Mouse (Mus musculus) ZHBTc4 (cell line): ENCODE results near the gene Pgk1.
"Not testable (repeated sequence)": the region's sequence is repeated elsewhere in the genome, so short reads cannot be mapped to it uniquely, and the experiment has no call there.

Experiments used
- DNase-seq: peaks from one replicate; pipeline ENCODE4 v3.0.0-alpha.2; 2011; ENCODE audit warnings: low read depth, low spot score

The Pgk1 gene

GRCm38 (mm10) chrX:106186713-106187649 is at the start of gene Pgk1:
Gene Pgk1, plus strand, starts transcription at chrX:106187100.
- DNase-seq, result peak; percentile 97

- DNase-seq, result no peak
Observed at GRCm38 (mm10) chrX:106139309-106140070, 47.4 kb upstream of the Pgk1 start.

- DNase-seq, result no peak
Observed at GRCm38 (mm10) chrX:106142936-106143335, 44.0 kb upstream of the Pgk1 start, which contains the start of gene Tlr13. Gene Tlr13, plus strand, starts transcription at chrX:106143204.

- no peak for DNase-seq
Observed at GRCm38 (mm10) chrX:106148185-106148584, 38.7 kb upstream of the Pgk1 start.

GRCm38 (mm10) chrX:106149460-106149859 is 37.4 kb upstream of the Pgk1 start:
- DNase-seq, result no peak

- no peak for DNase-seq
Observed at GRCm38 (mm10) chrX:106154180-106154586, 32.7 kb upstream of the Pgk1 start.

- DNase-seq, result no peak
Observed at GRCm38 (mm10) chrX:106155892-106156291, 31.0 kb upstream of the Pgk1 start.

- no peak for DNase-seq
Observed at GRCm38 (mm10) chrX:106163995-106164394, 22.9 kb upstream of the Pgk1 start.

- no peak for DNase-seq
Observed at GRCm38 (mm10) chrX:106164555-106164954, 22.3 kb upstream of the Pgk1 start.

- DNase-seq, result no peak
Observed at GRCm38 (mm10) chrX:106165089-106165488, 21.8 kb upstream of the Pgk1 start.

GRCm38 (mm10) chrX:106171106-106171852 is 15.6 kb upstream of the Pgk1 start:
- DNase-seq, result peak; percentile 85

- peak; percentile 12 for DNase-seq
Observed at GRCm38 (mm10) chrX:106171853-106172154, 15.1 kb upstream of the Pgk1 start.

GRCm38 (mm10) chrX:106176331-106176730 is 10.6 kb upstream of the Pgk1 start:
- peak; percentile 71 for DNase-seq

GRCm38 (mm10) chrX:106184279-106184678 is 2.6 kb upstream of the Pgk1 start:
- no peak for DNase-seq

- DNase-seq, result peak; percentile 50
Observed at GRCm38 (mm10) chrX:106185706-106186105, 1.2 kb upstream of the Pgk1 start.

GRCm38 (mm10) chrX:106187737-106188136 is 837 bp downstream of the Pgk1 start:
- peak; percentile 26 for DNase-seq

GRCm38 (mm10) chrX:106189356-106189755 is 2.5 kb downstream of the Pgk1 start:
- DNase-seq, result no peak

- DNase-seq, result no peak
Observed at GRCm38 (mm10) chrX:106190091-106190490, 3.2 kb downstream of the Pgk1 start.

- not testable (repeated sequence) for DNase-seq
Observed at GRCm38 (mm10) chrX:106194361-106194760, 7.5 kb downstream of the Pgk1 start.

GRCm38 (mm10) chrX:106197308-106197707 is 10.4 kb downstream of the Pgk1 start:
- DNase-seq, result peak; percentile 59

- peak; percentile 28 for DNase-seq
Observed at GRCm38 (mm10) chrX:106198904-106199303, 12.0 kb downstream of the Pgk1 start.

- DNase-seq, result no peak
Observed at GRCm38 (mm10) chrX:106209100-106209499, 22.2 kb downstream of the Pgk1 start.
